Mouse (Mus musculus) limb, embryonic 11.5 days (tissue): ENCODE data around the gene D6Wsu163e. TPM values are rescaled to one million over a fixed set of nuclear protein-coding genes. Genes with fewer than 3 reads are reported as not detected.

Experiments used
- ATAC-seq: fragments of 200-750 bp; cut with Nextera tagmentation; 2 replicates; pipeline ENCODE4 v1.8.0; 2017; ENCODE audit warnings: low read depth; ENCODE audit not compliant: insufficient number of reproducible peaks, low FRiP score, low TSS enrichment
- DNase-seq: peaks from one replicate; pipeline ENCODE4 v3.0.0-alpha.2; 2015; ENCODE audit warnings: low spot score
- H3K27ac ChIP-seq: fragments of 300-500 bp; sonication (generic); replicated peaks from 2 replicates; pipeline ENCODE4 v1.5.1; 2014; ENCODE audit warnings: low read depth, mild to moderate bottlenecking, low read length
- H3K27me3 ChIP-seq: fragments of 300-500 bp; sonication (generic); 2 replicates; pipeline ENCODE4 v1.6.1; 2014; ENCODE audit warnings: mild to moderate bottlenecking, low read length, mixed read lengths; ENCODE audit not compliant: control insufficient read depth, insufficient read depth
- H3K36me3 ChIP-seq: fragments of 300-500 bp; sonication (generic); 2 replicates; pipeline ENCODE4 v1.6.1; 2014; ENCODE audit warnings: mild to moderate bottlenecking, low read length, moderate library complexity, mixed read lengths; ENCODE audit not compliant: control insufficient read depth, insufficient read depth
- H3K4me1 ChIP-seq: fragments of 300-500 bp; sonication (generic); 2 replicates; pipeline ENCODE4 v1.6.1; 2014; ENCODE audit warnings: low read length, mixed read lengths; ENCODE audit not compliant: control insufficient read depth, insufficient read depth
- H3K4me2 ChIP-seq: fragments of 300-500 bp; sonication (generic); 2 replicates; pipeline ENCODE4 v1.6.1; 2014; ENCODE audit warnings: low read depth, mild to moderate bottlenecking, moderate library complexity; ENCODE audit not compliant: severe bottlenecking
- H3K4me3 ChIP-seq: fragments of 300-500 bp; sonication (generic); 2 replicates; pipeline ENCODE4 v1.5.1; 2014; ENCODE audit warnings: low read depth, low read length
- H3K9ac ChIP-seq: fragments of 300-500 bp; sonication (generic); 2 replicates; pipeline ENCODE4 v1.6.1; 2014; ENCODE audit warnings: mild to moderate bottlenecking, low read length
- H3K9me3 ChIP-seq: fragments of 300-500 bp; sonication (generic); 2 replicates; pipeline ENCODE4 v1.6.1; 2016; ENCODE audit warnings: low read length; ENCODE audit not compliant: control insufficient read depth
- WGBS: fragments of 180-500 bp; shearing (Covaris S2); extraction: QIAGEN DNeasy Blood & Tissue Kit; methylation state at CpG from one replicate; pipeline ENCODE4 v1.1.7; 2014; 5-methylcytosine and 5-hydroxymethylcytosine counted together
- polyA plus RNA-seq: library from polyadenylated mRNA; unstranded; fragments of >200 nt; fragmentation: Nextera tagmentation; extraction: Ambion mirVana; gene quantifications from 2 replicates; pipeline ENCODE4 v1.2.1, GENCODE M21; 2014

The D6Wsu163e gene
- polyA plus RNA-seq, 1 experiment from 2014 or later = 17.0 TPM

- no peak for ATAC-seq
- no peaks in the 10 kb centered on the region; the same call in 1 of the 2 replicates for H3K27me3 ChIP-seq
- WGBS = 75% methylated on average over 26 of the region's 26 CpGs
- H3K4me1 ChIP-seq = peaks cover 12% of the 10 kb centered on the region; the same call in 1 of the 2 replicates
- no peak for DNase-seq
- no peak within 1 kb of the TSS for H3K9ac ChIP-seq
- H3K27ac ChIP-seq = no peak within 1 kb of the TSS
- no peak within 1 kb of the TSS for H3K4me3 ChIP-seq
- no peaks in the 10 kb centered on the region for H3K36me3 ChIP-seq
- no peaks in the 10 kb centered on the region for H3K9me3 ChIP-seq
- no peak within 1 kb of the TSS for H3K4me2 ChIP-seq
Observed at GRCm38 (mm10) chr6:127014906-127015770, 75.4 kb downstream of the D6Wsu163e start, which contains the start of gene Fgf6. Gene Fgf6 (plus strand): TSS chr6:127015586.

- Histone ChIP-seq H3K9me3 (no peaks in the 10 kb centered on the region), H3K4me3 (no peak overlapping the region), H3K27me3 (no peaks in the 10 kb centered on the region; the same call in 1 of the 2 replicates), H3K4me2 (no peak overlapping the region), H3K9ac (no peak overlapping the region), H3K27ac (no peak overlapping the region), H3K4me1 (peaks cover 14% of the 10 kb centered on the region; the same call in 1 of the 2 replicates), H3K36me3 (no peaks in the 10 kb centered on the region)
- DNase-seq = no peak
- WGBS = 2% methylated on average over 6 of the region's 6 CpGs
- no peak for ATAC-seq
Observed at GRCm38 (mm10) chr6:127019254-127019653, 79.5 kb downstream of the D6Wsu163e start.

GRCm38 (mm10) chr6:127020431-127020830, 80.7 kb downstream of the D6Wsu163e start:
- Histone ChIP-seq H3K4me1 (peaks cover 14% of the 10 kb centered on the region; the same call in 1 of the 2 replicates), H3K4me2 (no peak overlapping the region), H3K9me3 (no peaks in the 10 kb centered on the region)

GRCm38 (mm10) chr6:127024836-127025235, 85.1 kb downstream of the D6Wsu163e start:
- H3K4me2 ChIP-seq = no peak overlapping the region
- no peaks in the 10 kb centered on the region for H3K36me3 ChIP-seq
- no peak overlapping the region for H3K9ac ChIP-seq
- H3K4me3 ChIP-seq = no peak overlapping the region
- no peaks in the 10 kb centered on the region for H3K9me3 ChIP-seq
- peaks cover 5% of the 10 kb centered on the region; the same call in 1 of the 2 replicates for H3K4me1 ChIP-seq
- ATAC-seq (no peak), DNase-seq (no peak)
- WGBS = 72% methylated on average over 7 of the region's 7 CpGs
- H3K27ac ChIP-seq = no peak overlapping the region
- no peaks in the 10 kb centered on the region; the same call in 1 of the 2 replicates for H3K27me3 ChIP-seq

More at GRCm38 (mm10) chr6:127020431-127020830, 80.7 kb downstream of the D6Wsu163e start:
- DNase-seq = peak; percentile 30
- no peak overlapping the region for H3K4me3 ChIP-seq
- no peak for ATAC-seq
- H3K9ac ChIP-seq = no peak overlapping the region
- H3K27ac ChIP-seq = no peak overlapping the region
- WGBS = 10% methylated on average over 13 of the region's 13 CpGs
- no peaks in the 10 kb centered on the region; the same call in 1 of the 2 replicates for H3K27me3 ChIP-seq
- H3K36me3 ChIP-seq = no peaks in the 10 kb centered on the region

Other genes with a start within 250 kb of the D6Wsu163e start
- 5.3 and 6.8 TPM in 2 replicates for gene Kcna6, start 199.3 kb upstream of the D6Wsu163e start, polyA plus RNA-seq
- gene Ndufa9, start 90.8 kb upstream of the D6Wsu163e start, polyA plus RNA-seq = 190 and 192 TPM in 2 replicates
- not detected in 2 replicates for gene Akap3, start 86.9 kb upstream of the D6Wsu163e start, polyA plus RNA-seq
- not detected in 2 replicates for gene Dyrk4, start 18.1 kb upstream of the D6Wsu163e start, polyA plus RNA-seq
- gene Rad51ap1, start 375 bp upstream of the D6Wsu163e start, polyA plus RNA-seq = 90.7 and 92.9 TPM in 2 replicates
- gene Fgf6, start 75.6 kb downstream of the D6Wsu163e start, polyA plus RNA-seq = 0.06 and 0.08 TPM in 2 replicates
- gene Fgf23, start 132.9 kb downstream of the D6Wsu163e start, polyA plus RNA-seq = not detected in 2 replicates
- gene Tigar, start 169.6 kb downstream of the D6Wsu163e start, polyA plus RNA-seq = 4.3 and 4.5 TPM in 2 replicates
- 1,093 and 1,097 TPM in 2 replicates for gene Ccnd2, start 212.2 kb downstream of the D6Wsu163e start, polyA plus RNA-seq